Mouse (Mus musculus) midbrain, embryonic 11.5 days (tissue): ENCODE measurements at regions not wholly inside any gene's neighbourhood (a gene's known extent, or its start where the extent isn't known, plus 50 kb on each side); places are given as distances from the start of the nearest gene placed in this dataset.
A peak's percentile ranks its signal among the peaks of the same experiment; 100 is the strongest.

Experiments
- ATAC-seq: fragments of 200-750 bp; cut with Nextera tagmentation; 2 replicates; pipeline ENCODE4 v1.8.0; 2017; ENCODE audit warnings: moderate TSS enrichment, moderate library complexity; ENCODE audit not compliant: low FRiP score
- DNase-seq: peaks from one replicate; pipeline ENCODE4 v3.0.0; 2015; ENCODE audit warnings: low spot score; ENCODE audit errors: missing footprints
- H3K27ac ChIP-seq: fragments of 300-500 bp; sonication (generic); 2 replicates; pipeline ENCODE4 v1.5.1; 2014; ENCODE audit warnings: low read depth, low read length
- H3K27me3 ChIP-seq: fragments of 300-500 bp; sonication (generic); 2 replicates; pipeline ENCODE4 v1.6.1; 2014; ENCODE audit warnings: mild to moderate bottlenecking, low read length, moderate library complexity, mixed read lengths; ENCODE audit not compliant: control insufficient read depth, insufficient read depth
- H3K36me3 ChIP-seq: fragments of 300-500 bp; sonication (generic); 2 replicates; pipeline ENCODE4 v1.6.1; 2014; ENCODE audit warnings: mild to moderate bottlenecking, low read length, moderate library complexity, mixed read lengths; ENCODE audit not compliant: control insufficient read depth, insufficient read depth
- H3K4me1 ChIP-seq: fragments of 300-500 bp; sonication (generic); 2 replicates; pipeline ENCODE4 v1.6.1; 2014; ENCODE audit warnings: low read length; ENCODE audit not compliant: control insufficient read depth, insufficient read depth
- H3K4me2 ChIP-seq: fragments of 300-500 bp; sonication (generic); 2 replicates; pipeline ENCODE4 v1.6.1; 2014; ENCODE audit warnings: mild to moderate bottlenecking, moderate library complexity
- H3K4me3 ChIP-seq: fragments of 300-500 bp; sonication (generic); 2 replicates; pipeline ENCODE4 v1.5.1; 2014; ENCODE audit warnings: low read depth, low read length
- H3K9ac ChIP-seq: fragments of 300-500 bp; sonication (generic); 2 replicates; pipeline ENCODE4 v1.6.1; 2014; ENCODE audit warnings: low read length
- H3K9me3 ChIP-seq: fragments of 300-500 bp; sonication (generic); 2 replicates; pipeline ENCODE4 v1.6.1; 2016; ENCODE audit warnings: low read length; ENCODE audit not compliant: control insufficient read depth
- WGBS: fragments of 180-500 bp; shearing (Covaris S2); extraction: QIAGEN DNeasy Blood & Tissue Kit; methylation state at CpG from one replicate; pipeline ENCODE4 v1.1.7; 2014; 5-methylcytosine and 5-hydroxymethylcytosine counted together

DNA sequence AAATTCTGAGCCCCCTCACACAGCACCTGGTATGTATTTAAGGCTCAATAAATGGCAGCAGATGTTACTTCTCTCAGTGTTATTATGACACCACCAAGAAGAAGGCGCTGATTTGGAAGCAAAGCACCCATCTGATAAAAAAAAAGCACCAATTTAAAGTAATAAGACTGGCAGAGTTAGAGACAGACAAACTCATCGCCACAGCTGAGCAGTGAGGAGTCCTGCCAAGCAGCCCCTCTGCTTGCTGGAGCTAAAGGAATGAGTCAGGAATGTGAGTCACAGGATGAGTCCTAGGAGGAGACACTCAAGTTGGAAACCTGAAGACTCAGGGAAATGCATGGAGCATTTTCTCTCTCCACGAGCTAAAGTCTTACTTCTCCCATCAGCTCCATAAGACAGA, 311.7 kb upstream of the Sox9 start:
- H3K27ac ChIP-seq = no peak overlapping the region
- no peaks in the 10 kb centered on the region for H3K27me3 ChIP-seq
- no peak overlapping the region for H3K4me3 ChIP-seq
- no peaks in the 10 kb centered on the region for H3K9me3 ChIP-seq
- H3K4me2 ChIP-seq = no peak overlapping the region
- no peaks in the 10 kb centered on the region for H3K36me3 ChIP-seq
- H3K4me1 ChIP-seq = no peaks in the 10 kb centered on the region
- no peak overlapping the region for H3K9ac ChIP-seq
- WGBS = 70% methylated on average over 3 of the region's 3 CpGs
- DNase-seq = no peak
- ATAC-seq = no peak

DNA sequence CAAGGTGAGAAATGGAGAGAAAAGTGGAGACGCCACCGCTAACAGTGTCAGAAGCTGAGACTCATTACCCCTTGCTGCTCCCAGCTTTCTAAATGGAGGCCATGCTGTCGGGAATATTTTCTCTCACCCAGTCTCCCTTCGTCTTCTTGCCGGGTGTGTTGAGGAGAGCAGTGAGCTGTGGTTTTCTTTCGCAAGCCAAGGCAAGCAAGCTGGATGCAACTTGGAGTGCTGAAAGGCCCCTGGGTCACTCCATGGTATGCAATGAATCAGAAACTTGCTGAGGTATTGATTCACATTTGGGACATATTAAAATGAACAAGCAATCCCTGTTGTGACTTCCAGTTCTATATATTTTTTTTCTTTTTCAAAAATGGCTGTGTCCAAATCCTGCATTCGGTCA, 308.8 kb upstream of the Sox9 start:
- no peak overlapping the region for H3K4me2 ChIP-seq
- DNase-seq (no peak), ATAC-seq (no peak)
- no peaks in the 10 kb centered on the region for H3K4me1 ChIP-seq
- H3K9me3 ChIP-seq = no peaks in the 10 kb centered on the region
- 88% methylated on average over 7 of the region's 7 CpGs for WGBS
- no peak overlapping the region for H3K27ac ChIP-seq
- H3K9ac ChIP-seq = no peak overlapping the region
- H3K27me3 ChIP-seq = no peaks in the 10 kb centered on the region
- no peaks in the 10 kb centered on the region for H3K36me3 ChIP-seq
- H3K4me3 ChIP-seq = no peak overlapping the region

DNA sequence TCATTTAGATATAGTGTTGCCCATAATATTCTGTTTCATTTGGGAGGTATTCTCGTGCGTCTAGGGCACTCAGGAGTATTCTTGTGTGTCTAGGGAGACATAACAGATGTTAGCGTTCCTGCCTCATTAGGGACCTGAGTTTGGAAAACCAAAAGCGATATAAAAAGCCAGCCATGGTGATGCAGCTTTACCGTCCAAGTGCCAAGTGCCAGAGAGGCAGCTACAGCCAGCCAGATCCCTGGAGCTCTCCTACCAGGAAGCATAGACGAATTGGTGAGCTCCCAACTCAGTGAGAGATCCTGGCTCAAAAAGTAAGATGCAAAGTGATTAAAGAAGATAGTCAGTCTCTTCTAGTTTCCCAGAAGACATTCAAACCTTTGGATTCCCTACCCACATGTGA, 308.3 kb upstream of the Sox9 start:
- WGBS = 84% methylated on average over 6 of the region's 6 CpGs
- Histone ChIP-seq H3K4me1 (no peaks in the 10 kb centered on the region), H3K4me2 (no peak overlapping the region), H3K4me3 (no peak overlapping the region), H3K36me3 (no peaks in the 10 kb centered on the region), H3K27ac (no peak overlapping the region), H3K27me3 (no peaks in the 10 kb centered on the region), H3K9ac (no peak overlapping the region), H3K9me3 (no peaks in the 10 kb centered on the region)
- ATAC-seq (no peak), DNase-seq (no peak)

DNA sequence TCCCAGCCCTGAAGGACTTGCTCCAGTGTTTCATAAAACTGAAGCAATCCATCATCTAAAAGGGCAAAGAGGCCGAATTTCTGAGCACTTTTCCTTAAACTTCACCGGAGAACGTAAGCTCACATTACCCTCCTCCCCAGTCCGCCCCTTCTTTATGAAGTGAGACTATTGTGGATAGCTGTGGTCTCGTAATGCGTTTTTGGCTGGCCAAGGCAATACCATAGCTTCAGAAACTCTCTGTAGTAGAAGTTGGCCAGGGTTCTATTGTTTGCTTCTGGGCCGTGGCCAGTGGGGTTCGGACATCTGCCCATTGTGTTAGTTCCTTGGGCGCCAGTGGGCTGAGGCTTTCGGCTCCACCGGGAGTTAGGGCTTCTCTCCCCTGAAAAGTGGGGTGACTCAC, 301.7 kb upstream of the Sox9 start:
- Histone ChIP-seq H3K4me2 (no peak overlapping the region), H3K9me3 (no peaks in the 10 kb centered on the region), H3K4me1 (no peaks in the 10 kb centered on the region), H3K27ac (no peak overlapping the region), H3K36me3 (no peaks in the 10 kb centered on the region), H3K4me3 (no peak overlapping the region), H3K27me3 (no peaks in the 10 kb centered on the region), H3K9ac (no peak overlapping the region)
- ATAC-seq (no peak), DNase-seq (no peak)
- 81% methylated on average over 11 of the region's 11 CpGs for WGBS

DNA sequence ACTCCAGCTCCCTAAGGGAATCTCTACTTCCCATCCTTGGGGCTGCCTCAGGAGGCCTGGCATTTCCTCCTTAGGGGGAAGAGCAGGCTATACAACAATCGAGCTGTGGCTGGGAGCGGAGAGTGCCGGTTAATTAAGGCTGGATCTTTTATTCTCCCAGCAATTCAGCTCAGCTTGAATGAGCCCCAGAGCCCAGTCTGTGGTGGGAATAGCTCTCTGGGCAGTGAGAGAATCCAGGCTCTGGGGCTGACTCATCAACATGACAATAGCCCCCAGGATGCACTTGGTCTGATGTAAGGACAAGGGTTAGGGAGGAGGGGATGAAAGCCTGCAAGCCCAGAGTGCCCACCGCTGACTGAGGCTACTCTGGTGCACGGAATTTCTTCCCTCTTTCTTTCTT, 280.2 kb upstream of the Sox9 start:
- H3K36me3 ChIP-seq = no peaks in the 10 kb centered on the region
- peak overlapping the region; percentile 73 for H3K27ac ChIP-seq
- no peaks in the 10 kb centered on the region for H3K27me3 ChIP-seq
- H3K4me3 ChIP-seq = no peak overlapping the region
- peaks cover 18% of the 10 kb centered on the region for H3K4me1 ChIP-seq
- ATAC-seq = peak; percentile 100
- 0 out of 2 replicates have a peak overlapping the region, but pooled peaks have one; percentile 13 for H3K4me2 ChIP-seq
- no peaks in the 10 kb centered on the region for H3K9me3 ChIP-seq
- peak overlapping the region; percentile 20; the same call in 1 of the 2 replicates for H3K9ac ChIP-seq
- whole genome bisulfite sequencing = 6% methylated on average over 5 of the region's 5 CpGs
- peak; percentile 94 for DNase-seq

DNA sequence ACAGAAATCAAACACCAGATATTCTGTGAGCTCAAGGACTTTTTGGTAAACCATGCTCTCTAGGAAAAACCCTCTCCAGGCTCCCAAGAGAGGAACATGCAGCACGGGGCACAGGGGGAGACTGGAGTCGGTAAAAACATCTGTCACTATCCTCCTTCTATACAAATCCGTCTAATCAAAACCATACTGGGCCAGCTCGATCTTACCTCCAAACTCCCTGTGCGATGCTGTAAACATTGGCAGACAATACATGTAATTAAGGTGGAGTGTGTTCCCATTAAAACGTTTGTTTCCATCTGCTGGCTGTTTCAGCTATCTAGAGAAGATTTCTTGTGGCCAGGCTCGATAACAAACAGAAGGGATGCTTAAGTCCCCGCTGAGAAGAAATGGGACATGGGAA, 262.9 kb upstream of the Sox9 start:
- 68% methylated on average over 8 of the region's 8 CpGs for WGBS
- no peak for DNase-seq
- no peaks in the 10 kb centered on the region for H3K27me3 ChIP-seq

DNA sequence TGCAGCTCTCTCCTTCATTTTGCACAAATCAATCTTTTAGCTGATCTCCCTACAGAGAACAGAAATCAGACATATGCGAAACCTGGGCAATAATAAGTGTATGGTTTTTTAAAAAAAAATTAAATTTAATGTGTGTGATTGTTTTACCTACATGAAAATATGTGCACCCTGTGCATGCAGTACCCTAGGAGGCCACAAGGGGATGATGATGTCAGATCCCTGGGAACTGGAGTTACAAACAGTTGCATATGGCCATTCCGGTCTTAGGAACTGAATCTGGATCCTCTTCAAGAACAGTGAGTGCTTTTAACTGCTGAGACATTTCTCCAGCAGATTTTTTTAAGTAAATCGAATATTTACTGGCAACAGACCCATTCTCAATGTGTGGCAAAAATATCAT, 257.0 kb upstream of the Sox9 start:
- H3K9ac ChIP-seq = no peak overlapping the region
- WGBS = 87% methylated on average over 3 of the region's 3 CpGs
- ATAC-seq = no peak
- no peak overlapping the region for H3K4me3 ChIP-seq
- H3K9me3 ChIP-seq = no peaks in the 10 kb centered on the region
- H3K4me2 ChIP-seq = no peak overlapping the region
- no peak overlapping the region for H3K27ac ChIP-seq
- H3K36me3 ChIP-seq = no peaks in the 10 kb centered on the region
- H3K27me3 ChIP-seq = no peaks in the 10 kb centered on the region
- no peak for DNase-seq
- H3K4me1 ChIP-seq = no peaks in the 10 kb centered on the region; the same call in 1 of the 2 replicates

More for the DNA sequence above, 262.9 kb upstream of the Sox9 start:
- Histone ChIP-seq H3K36me3 (no peaks in the 10 kb centered on the region), H3K9ac (no peak overlapping the region), H3K9me3 (no peaks in the 10 kb centered on the region), H3K4me1 (0 out of 2 replicates have a peak, but pooled peaks cover 2% of the 10 kb centered on the region), H3K4me2 (no peak overlapping the region), H3K4me3 (no peak overlapping the region), H3K27ac (no peak overlapping the region)
- ATAC-seq = no peak

DNA sequence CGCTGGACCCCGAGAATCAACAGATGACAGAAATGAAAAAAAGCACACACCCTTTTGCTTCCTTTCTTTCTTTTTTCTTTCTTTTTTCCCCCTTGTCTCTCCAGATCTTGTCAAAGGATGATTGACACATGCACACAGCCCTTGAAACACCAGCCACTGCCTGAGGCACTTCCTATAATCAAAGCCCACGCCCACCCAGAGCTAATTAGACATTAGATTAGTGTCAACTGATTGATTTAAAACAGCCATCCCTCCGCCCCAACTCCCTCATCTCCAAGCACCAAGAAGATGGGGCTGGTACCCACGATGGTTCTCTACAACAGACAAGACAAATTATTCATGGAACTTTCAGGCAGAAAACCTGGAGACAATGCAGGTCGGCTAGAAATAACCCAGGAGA, 239.5 kb upstream of the Sox9 start:
- DNase-seq (no peak), ATAC-seq (no peak)
- Histone ChIP-seq H3K27me3 (no peaks in the 10 kb centered on the region), H3K9me3 (no peaks in the 10 kb centered on the region), H3K9ac (no peak overlapping the region), H3K4me1 (peaks cover 18% of the 10 kb centered on the region), H3K36me3 (no peaks in the 10 kb centered on the region), H3K4me2 (no peak overlapping the region), H3K27ac (no peak overlapping the region), H3K4me3 (no peak overlapping the region)
- 25% methylated on average over 6 of the region's 6 CpGs for WGBS

DNA sequence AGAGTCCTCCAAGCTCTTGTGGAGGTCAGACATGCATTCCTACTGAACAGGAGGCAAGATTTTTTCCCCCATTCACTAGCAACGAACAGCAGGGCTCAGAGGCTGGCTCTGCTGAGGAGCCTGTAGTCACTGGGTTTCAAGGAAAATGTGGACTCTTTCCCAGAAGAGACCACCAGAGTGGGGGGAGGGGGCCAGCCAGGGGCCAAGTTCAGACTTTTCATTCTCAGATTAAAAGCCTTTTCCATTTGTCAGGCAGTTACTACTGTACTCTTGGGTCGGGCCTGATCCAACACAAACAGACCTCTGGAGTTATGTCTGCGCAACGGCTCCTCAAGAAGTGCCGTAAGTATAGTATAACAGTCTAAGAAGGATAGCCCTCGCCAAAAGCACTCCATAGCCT, 238.6 kb upstream of the Sox9 start:
- WGBS = 78% methylated on average over 6 of the region's 6 CpGs
- no peak overlapping the region for H3K4me2 ChIP-seq
- no peak overlapping the region for H3K4me3 ChIP-seq
- H3K27me3 ChIP-seq = no peaks in the 10 kb centered on the region
- peaks cover 18% of the 10 kb centered on the region for H3K4me1 ChIP-seq
- ATAC-seq (peak; percentile 7; the same call in 1 of the 2 replicates), DNase-seq (no peak)
- no peak overlapping the region for H3K9ac ChIP-seq
- no peak overlapping the region for H3K27ac ChIP-seq
- H3K9me3 ChIP-seq = no peaks in the 10 kb centered on the region
- H3K36me3 ChIP-seq = no peaks in the 10 kb centered on the region
